Mouse (Mus musculus): Measurements from ENCODE around the gene Hrg. TPM values are rescaled to one million over a fixed set of nuclear protein-coding genes. Genes with fewer than 3 reads are reported as not detected.
"Not testable (repeated sequence)": the region's sequence is repeated elsewhere in the genome, so short reads cannot be mapped to it uniquely, and the experiment has no call there.

The Hrg gene
- total and polyA plus RNA-seq, 3 experiments: not detected

DNA sequence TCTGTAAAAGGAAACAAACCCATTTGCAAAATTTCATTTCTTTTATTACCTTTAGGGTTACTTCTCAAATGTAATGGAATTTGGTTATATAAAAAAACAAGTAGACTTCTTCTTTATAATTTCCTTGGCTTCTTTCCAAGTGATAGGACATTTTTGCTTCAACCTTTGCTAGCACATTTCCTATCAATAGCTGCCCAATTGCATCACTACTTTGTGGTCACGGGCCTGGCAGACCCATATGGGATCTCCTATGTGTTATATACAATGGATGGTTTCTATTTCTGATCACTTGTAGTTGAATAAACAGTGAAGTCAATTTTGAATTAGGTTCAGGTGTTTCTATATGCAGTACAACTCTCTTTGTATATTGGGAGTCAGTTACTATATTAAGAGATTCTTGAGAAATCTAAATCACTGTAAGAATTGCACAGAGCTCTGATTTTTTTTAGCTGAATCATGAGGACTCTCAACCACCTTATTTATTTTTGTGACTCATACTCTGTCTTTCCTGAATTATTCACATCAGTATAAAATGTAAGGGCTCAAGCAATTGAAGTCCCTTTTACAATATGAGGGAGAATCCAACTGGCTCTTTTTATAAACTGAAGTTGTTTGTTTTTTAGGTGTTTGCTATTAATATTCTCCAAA lies 16.6 kb downstream of the Hrg start:
- no peak overlapping the region for H3K4me3 ChIP-seq (ENCODE audit: control insufficient read depth in 1 of 2, insufficient read depth in 1 of 2, low read depth in 2 of 2, low read length in 2 of 2)
- no peak for DNase-seq (ENCODE audit: low read depth, low spot score)
- no peaks in the 10 kb centered on the region; a peak in 1 of 4 replicates for H3K27me3 ChIP-seq (ENCODE audit: control insufficient read depth in 1 of 2, insufficient read depth in 2 of 2, low read length in 2 of 2)
- no peak overlapping the region for H3K27ac ChIP-seq (ENCODE audit: control insufficient read depth, low read depth, low read length)
- TF ChIP-seq NRF1 (IDR thresholded peaks at IDR 0.05; ENCODE audit: insufficient read depth, low read depth, low read length, poor library complexity, severe bottlenecking) (no peak), UBTF (IDR thresholded peaks at IDR 0.05; ENCODE audit: borderline replicate concordance, insufficient read depth, low read depth, low read length) (no peak), GABPA (IDR thresholded peaks at IDR 0.05; ENCODE audit: low read depth, low read length) (no peak), POLR2AphosphoS2 (IDR thresholded peaks at IDR 0.05; ENCODE audit: low read length) (no peak), ZNF384 (IDR thresholded peaks at IDR 0.05; ENCODE audit: low read depth, low read length) (no peak), ELF1 (IDR thresholded peaks at IDR 0.05; ENCODE audit: low read depth, low read length) (no peak), MYB (IDR thresholded peaks at IDR 0.05; ENCODE audit: low read depth, low read length) (no peak), USF2 (IDR thresholded peaks at IDR 0.05; ENCODE audit: borderline replicate concordance in 1 of 2, insufficient read depth in 1 of 2, low read depth in 1 of 2, low read length in 2 of 2) (no peak), RCOR1 (IDR thresholded peaks at IDR 0.05; ENCODE audit: low read depth, low read length) (no peak), MAFK (IDR thresholded peaks at IDR 0.05; ENCODE audit: borderline replicate concordance, low read depth, low read length) (no peak), MAZ (IDR thresholded peaks at IDR 0.05; ENCODE audit: low read depth, low read length) (no peak), ETS1 (IDR thresholded peaks at IDR 0.05; ENCODE audit: low read depth, low read length) (no peak), POLR2A (IDR thresholded peaks at IDR 0.05; ENCODE audit: control insufficient read depth in 1 of 2, insufficient read depth in 1 of 2, low read depth in 1 of 2, low read length in 2 of 2, poor library complexity in 1 of 2) (no peak), KAT2A (conservative IDR thresholded peaks at IDR 0.05; ENCODE audit: low read depth, low read length) (no peak), MXI1 (IDR thresholded peaks at IDR 0.05; ENCODE audit: low read depth, low read length) (no peak), ZKSCAN1 (IDR thresholded peaks at IDR 0.05; ENCODE audit: low read depth, low read length) (no peak), GATA1 (IDR thresholded peaks at IDR 0.05; ENCODE audit: low read depth, low read length) (no peak), CHD1 (IDR thresholded peaks at IDR 0.05; ENCODE audit: low read depth, low read length) (no peak)
- H3K9ac ChIP-seq (ENCODE audit: control insufficient read depth, low read depth, low read length, poor library complexity, severe bottlenecking): no peak overlapping the region
- H3K79me2 ChIP-seq (ENCODE audit: control insufficient read depth, insufficient read depth, low read length, poor library complexity): no peaks in the 10 kb centered on the region
- H3K4me1 ChIP-seq (ENCODE audit: control insufficient read depth in 1 of 2, insufficient read depth in 2 of 2, low read length in 2 of 2): no peaks in the 10 kb centered on the region
- no peaks in the 10 kb centered on the region for H3K9me3 ChIP-seq (replicated peaks; ENCODE audit: insufficient read depth, low read length)
- H3K36me3 ChIP-seq (ENCODE audit: control insufficient read depth in 1 of 2, insufficient read depth in 2 of 2, low read length in 2 of 2): no peaks in the 10 kb centered on the region

DNA sequence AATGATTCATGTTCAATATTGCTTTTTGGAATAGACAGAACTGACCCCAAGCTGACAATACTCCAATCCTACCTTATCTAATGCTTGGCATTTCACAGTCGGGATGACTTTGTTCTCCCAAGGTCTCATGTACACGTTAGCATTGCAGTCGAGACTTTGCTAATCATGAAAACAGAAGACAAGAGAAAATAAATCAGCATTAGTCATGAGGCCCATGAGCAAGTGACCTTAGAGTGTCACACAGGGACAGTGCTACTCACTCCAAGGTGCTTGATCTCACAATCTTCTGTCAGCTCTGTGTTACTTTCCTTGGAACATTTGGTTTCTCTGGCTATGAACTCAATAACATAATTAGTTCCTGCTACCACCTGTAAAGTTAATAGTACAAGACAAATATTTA lies 46.1 kb downstream of the Hrg start:
- not testable (repeated sequence) for DNase-seq (ENCODE audit: low read depth, low spot score); H3K36me3 ChIP-seq (ENCODE audit: control insufficient read depth in 1 of 2, insufficient read depth in 2 of 2, low read length in 2 of 2); H3K27me3 ChIP-seq (ENCODE audit: control insufficient read depth in 1 of 2, insufficient read depth in 2 of 2, low read length in 2 of 2); H3K4me3 ChIP-seq (ENCODE audit: control insufficient read depth in 1 of 2, insufficient read depth in 1 of 2, low read depth in 2 of 2, low read length in 2 of 2); H3K4me1 ChIP-seq (ENCODE audit: control insufficient read depth in 1 of 2, insufficient read depth in 2 of 2, low read length in 2 of 2); H3K9me3 ChIP-seq (replicated peaks; ENCODE audit: insufficient read depth, low read length); H3K9ac ChIP-seq (ENCODE audit: control insufficient read depth, low read depth, low read length, poor library complexity, severe bottlenecking); H3K27ac ChIP-seq (ENCODE audit: control insufficient read depth, low read depth, low read length); H3K79me2 ChIP-seq (ENCODE audit: control insufficient read depth, insufficient read depth, low read length, poor library complexity)

Other genes starting within 250 kb of the Hrg start
- gene Crygs, start 139.5 kb upstream of the Hrg start, total RNA-seq (2012; rRNA removed): not detected in 2 replicates
- gene Crygs, start 139.5 kb upstream of the Hrg start, polyA plus RNA-seq (2012; ENCODE audit: insufficient read depth in 1 of 2, insufficient read length in 2 of 2, low read depth in 1 of 2, low replicate concordance in 2 of 2, missing spikeins in 1 of 2): not detected
- gene Tbccd1, start 93.4 kb upstream of the Hrg start, total RNA-seq (2012; rRNA removed): 20.4 and 28.7 TPM in 2 replicates
- 10 to 100 TPM in 1 of 2 experiments, not detected in 1; 23.8 TPM for gene Tbccd1, start 93.4 kb upstream of the Hrg start, polyA plus RNA-seq (2012; ENCODE audit: insufficient read depth in 1 of 2, insufficient read length in 2 of 2, low read depth in 1 of 2, low replicate concordance in 2 of 2, missing spikeins in 1 of 2)
- 116 and 147 TPM in 2 replicates for gene Dnajb11, start 93.2 kb upstream of the Hrg start, total RNA-seq (2012; rRNA removed)
- gene Dnajb11, start 93.2 kb upstream of the Hrg start, polyA plus RNA-seq (2012; ENCODE audit: insufficient read depth in 1 of 2, insufficient read length in 2 of 2, low read depth in 1 of 2, low replicate concordance in 2 of 2, missing spikeins in 1 of 2): 100 to 1,000 TPM in 1 of 2 experiments, 10 to 100 TPM in 1; 90.2 to 139 TPM
- gene Ahsg, start 59.8 kb upstream of the Hrg start, total RNA-seq (2012; rRNA removed): 0.16 TPM in 1 of 2 replicates, not detected in the other
- gene Ahsg, start 59.8 kb upstream of the Hrg start, polyA plus RNA-seq (2012; ENCODE audit: insufficient read depth in 1 of 2, insufficient read length in 2 of 2, low read depth in 1 of 2, low replicate concordance in 2 of 2, missing spikeins in 1 of 2): under 1 TPM in 1 of 2 experiments, not detected in 1; 0.13 TPM
- 0.26 TPM in 1 of 2 replicates, not detected in the other for gene Fetub, start 32.7 kb upstream of the Hrg start, total RNA-seq (2012; rRNA removed)
- under 1 TPM in 1 of 2 experiments, not detected in 1; 0.96 TPM for gene Fetub, start 32.7 kb upstream of the Hrg start, polyA plus RNA-seq (2012; ENCODE audit: insufficient read depth in 1 of 2, insufficient read length in 2 of 2, low read depth in 1 of 2, low replicate concordance in 2 of 2, missing spikeins in 1 of 2)
- not detected in 2 replicates for gene Kng2, start 78.4 kb downstream of the Hrg start, total RNA-seq (2012; rRNA removed)
- gene Kng2, start 78.4 kb downstream of the Hrg start, polyA plus RNA-seq (2012; ENCODE audit: insufficient read depth in 1 of 2, insufficient read length in 2 of 2, low read depth in 1 of 2, low replicate concordance in 2 of 2, missing spikeins in 1 of 2): not detected
- not detected in 2 replicates for gene Kng1, start 106.8 kb downstream of the Hrg start, total RNA-seq (2012; rRNA removed)
- not detected for gene Kng1, start 106.8 kb downstream of the Hrg start, polyA plus RNA-seq (2012; ENCODE audit: insufficient read depth in 1 of 2, insufficient read length in 2 of 2, low read depth in 1 of 2, low replicate concordance in 2 of 2, missing spikeins in 1 of 2)
- 252 and 290 TPM in 2 replicates for gene Eif4a2, start 156.4 kb downstream of the Hrg start, total RNA-seq (2012; rRNA removed)
- gene Eif4a2, start 156.4 kb downstream of the Hrg start, polyA plus RNA-seq (2012; ENCODE audit: insufficient read depth in 1 of 2, insufficient read length in 2 of 2, low read depth in 1 of 2, low replicate concordance in 2 of 2, missing spikeins in 1 of 2): 1,000 to 10,000 TPM in 1 of 2 experiments, 100 to 1,000 TPM in 1; 248 to 2,083 TPM
- 77.9 and 93.2 TPM in 2 replicates for gene Rfc4, start 176.7 kb downstream of the Hrg start, total RNA-seq (2012; rRNA removed)
- 10 to 100 TPM in 1 of 2 experiments, not detected in 1; 52.1 TPM for gene Rfc4, start 176.7 kb downstream of the Hrg start, polyA plus RNA-seq (2012; ENCODE audit: insufficient read depth in 1 of 2, insufficient read length in 2 of 2, low read depth in 1 of 2, low replicate concordance in 2 of 2, missing spikeins in 1 of 2)
- not detected in 2 replicates for gene Adipoq, start 195.5 kb downstream of the Hrg start, total RNA-seq (2012; rRNA removed)
- gene Adipoq, start 195.5 kb downstream of the Hrg start, polyA plus RNA-seq (2012; ENCODE audit: insufficient read depth in 1 of 2, insufficient read length in 2 of 2, low read depth in 1 of 2, low replicate concordance in 2 of 2, missing spikeins in 1 of 2): not detected